Mouse (Mus musculus) intestine, embryonic 14.5 days (tissue): ENCODE measurements around the gene Zfp646. TPM values are rescaled to one million over a fixed set of nuclear protein-coding genes. Genes with fewer than 3 reads are reported as not detected.
A peak's percentile ranks its signal among the peaks of the same experiment; 100 is the strongest.

ENCODE experiments used
- ATAC-seq: fragments of 200-750 bp; cut with Nextera tagmentation; replicated peaks from 2 replicates; pipeline ENCODE4 v1.8.0; 2017; ENCODE audit warnings: low read depth, moderate number of reproducible peaks, moderate TSS enrichment, moderate library complexity; ENCODE audit not compliant: low FRiP score, low TSS enrichment
- DNase-seq: peaks from one replicate; pipeline ENCODE4 v3.0.0-alpha.2; 2018; ENCODE audit warnings: low spot score
- H3K27ac ChIP-seq: fragments of 300-500 bp; sonication (generic); 2 replicates; pipeline ENCODE4 v1.5.1; 2014; ENCODE audit warnings: low read depth, mild to moderate bottlenecking, control low read depth
- H3K27me3 ChIP-seq: fragments of 300-500 bp; sonication (generic); replicated peaks from 2 replicates; pipeline ENCODE4 v1.6.1; 2014; ENCODE audit warnings: low read length, control low read depth; ENCODE audit not compliant: control insufficient read depth, insufficient read depth
- H3K36me3 ChIP-seq: fragments of 300-500 bp; sonication (generic); 2 replicates; pipeline ENCODE4 v1.6.1; 2014; ENCODE audit warnings: low read length, control low read depth; ENCODE audit not compliant: control insufficient read depth, insufficient read depth
- H3K4me1 ChIP-seq: fragments of 300-500 bp; sonication (generic); replicated peaks from 2 replicates; pipeline ENCODE4 v1.6.1; 2014; ENCODE audit warnings: low read length, control low read depth, mixed read lengths; ENCODE audit not compliant: control insufficient read depth, insufficient read depth
- H3K4me2 ChIP-seq: fragments of 300-500 bp; sonication (generic); 2 replicates; pipeline ENCODE4 v1.6.1; 2014; ENCODE audit warnings: low read length
- H3K4me3 ChIP-seq: fragments of 300-500 bp; sonication (generic); 2 replicates; pipeline ENCODE4 v1.5.1; 2014; ENCODE audit warnings: low read depth, low read length, control low read depth, mixed read lengths
- H3K9ac ChIP-seq: fragments of 300-500 bp; sonication (generic); 2 replicates; pipeline ENCODE4 v1.6.1; 2014; ENCODE audit warnings: mild to moderate bottlenecking, low read length
- H3K9me3 ChIP-seq: fragments of 300-500 bp; sonication (generic); 2 replicates; pipeline ENCODE4 v1.6.1; 2016; ENCODE audit warnings: low read length, control low read depth; ENCODE audit not compliant: control insufficient read depth
- WGBS: fragments of 180-500 bp; shearing (Covaris S2); extraction: QIAGEN DNeasy Blood & Tissue Kit; methylation state at CpG from one replicate; pipeline ENCODE4 v1.1.7; 2014; 5-methylcytosine and 5-hydroxymethylcytosine counted together
- polyA plus RNA-seq: library from polyadenylated mRNA; unstranded; fragments of >200 nt; fragmentation: Nextera tagmentation; extraction: Ambion mirVana; gene quantifications from 2 replicates; pipeline ENCODE4 v1.2.1, GENCODE M21; 2014

Zfp646 gene
- polyA plus RNA-seq, 1 experiment from 2014 or later = 15.0 TPM

GRCm38 (mm10) chr7:127899997-127900396 lies 24.0 kb downstream of the Zfp646 start:
- H3K4me1 ChIP-seq = peaks cover 5% of the 10 kb centered on the region
- peak overlapping the region; percentile 1; the same call in 1 of the 2 replicates for H3K4me2 ChIP-seq
- H3K4me3 ChIP-seq = no peak overlapping the region
- WGBS = 33% methylated on average over 7 of the region's 7 CpGs
- no peak for DNase-seq
- H3K36me3 ChIP-seq = peaks cover 2% of the 10 kb centered on the region; the same call in 1 of the 2 replicates
- peak overlapping the region; percentile 60 for H3K27ac ChIP-seq
- H3K9me3 ChIP-seq = no peaks in the 10 kb centered on the region
- H3K27me3 ChIP-seq = no peaks in the 10 kb centered on the region
- 0 out of 2 replicates have a peak, but pooled peaks have one; percentile 3 for ATAC-seq
- no peak overlapping the region for H3K9ac ChIP-seq

DNA sequence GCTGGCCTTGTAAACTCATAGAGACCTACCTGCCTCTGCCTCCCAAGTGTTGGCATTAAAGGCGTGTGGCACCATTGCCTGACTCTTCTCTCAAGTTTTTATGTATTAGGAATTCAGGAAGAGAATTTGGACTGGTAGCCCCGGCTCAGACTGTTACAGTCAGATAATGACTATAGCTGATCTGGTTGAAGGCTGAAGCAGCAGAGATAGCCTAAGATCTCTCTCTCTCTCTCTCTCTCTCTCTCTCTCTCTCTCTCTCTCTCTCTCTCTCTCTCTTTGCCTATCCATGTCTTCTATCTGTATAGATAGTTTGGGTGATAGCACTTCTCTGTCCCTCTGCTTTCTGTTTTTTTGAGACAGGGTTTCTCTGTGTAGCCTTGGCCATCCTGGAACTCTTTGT lies 25.8 kb downstream of the Zfp646 start:
- no peak for DNase-seq
- Histone ChIP-seq H3K36me3 (peaks cover 20% of the 10 kb centered on the region), H3K9me3 (no peaks in the 10 kb centered on the region), H3K27me3 (no peaks in the 10 kb centered on the region), H3K4me1 (peaks cover 7% of the 10 kb centered on the region), H3K4me3 (no peak overlapping the region), H3K9ac (no peak overlapping the region), H3K4me2 (no peak overlapping the region), H3K27ac (no peak overlapping the region)
- 82% methylated on average over 2 of the region's 2 CpGs for WGBS
- ATAC-seq = no peak

- Histone ChIP-seq H3K36me3 (peaks cover 44% of the 10 kb centered on the region), H3K9me3 (no peaks in the 10 kb centered on the region), H3K9ac (peak within 1 kb of the TSS; percentile 92), H3K27me3 (no peaks in the 10 kb centered on the region), H3K4me3 (peak within 1 kb of the TSS; percentile 88), H3K27ac (peak within 1 kb of the TSS; percentile 85), H3K4me2 (peak within 1 kb of the TSS; percentile 88), H3K4me1 (peaks cover 7% of the 10 kb centered on the region)
- DNase-seq (peak; percentile 83), ATAC-seq (peak; percentile 84)
- WGBS = 7% methylated on average over 38 of the region's 38 CpGs
These were observed 28.2 kb downstream of the Zfp646 start, which contains the start of gene Bckdk for GRCm38 (mm10) chr7:127903971-127904796. Bckdk (plus strand) TSS chr7:127904082.

GRCm38 (mm10) chr7:127907939-127908338 lies 31.9 kb downstream of the Zfp646 start:
- H3K27me3 ChIP-seq = no peaks in the 10 kb centered on the region
- H3K9me3 ChIP-seq = no peaks in the 10 kb centered on the region
- H3K27ac ChIP-seq = no peak overlapping the region
- H3K4me2 ChIP-seq = no peak overlapping the region
- DNase-seq (no peak), ATAC-seq (no peak)
- peaks cover 51% of the 10 kb centered on the region for H3K36me3 ChIP-seq
- 96% methylated on average over 12 of the region's 12 CpGs for WGBS
- no peak overlapping the region for H3K4me3 ChIP-seq
- H3K9ac ChIP-seq = no peak overlapping the region
- peaks cover 11% of the 10 kb centered on the region for H3K4me1 ChIP-seq

DNA sequence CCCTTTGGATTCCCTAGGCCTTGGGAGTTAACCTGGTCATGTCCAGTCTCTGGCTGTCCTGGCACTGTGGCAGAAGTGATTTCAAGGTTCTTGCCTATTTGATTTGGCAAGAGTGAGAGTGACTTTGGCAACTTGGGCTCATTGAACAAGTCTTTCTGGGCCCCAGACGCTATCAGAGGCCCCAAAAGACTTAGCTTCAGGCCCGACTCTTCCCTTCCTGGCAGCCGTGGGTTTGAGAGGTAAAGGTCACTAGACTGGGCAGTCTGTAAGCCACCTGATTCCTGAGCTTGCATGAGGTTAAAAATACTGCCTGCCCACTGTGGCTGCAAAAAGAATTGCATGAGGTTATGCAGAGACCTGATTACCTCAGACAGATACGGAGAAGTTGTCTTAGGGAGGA lies 32.6 kb downstream of the Zfp646 start:
- ATAC-seq (no peak), DNase-seq (no peak)
- Histone ChIP-seq H3K27me3 (no peaks in the 10 kb centered on the region), H3K9me3 (no peaks in the 10 kb centered on the region), H3K27ac (no peak overlapping the region), H3K36me3 (peaks cover 51% of the 10 kb centered on the region), H3K9ac (no peak overlapping the region), H3K4me2 (no peak overlapping the region), H3K4me1 (peaks cover 15% of the 10 kb centered on the region), H3K4me3 (no peak overlapping the region)
- WGBS = 86% methylated on average over 4 of the region's 4 CpGs

DNA sequence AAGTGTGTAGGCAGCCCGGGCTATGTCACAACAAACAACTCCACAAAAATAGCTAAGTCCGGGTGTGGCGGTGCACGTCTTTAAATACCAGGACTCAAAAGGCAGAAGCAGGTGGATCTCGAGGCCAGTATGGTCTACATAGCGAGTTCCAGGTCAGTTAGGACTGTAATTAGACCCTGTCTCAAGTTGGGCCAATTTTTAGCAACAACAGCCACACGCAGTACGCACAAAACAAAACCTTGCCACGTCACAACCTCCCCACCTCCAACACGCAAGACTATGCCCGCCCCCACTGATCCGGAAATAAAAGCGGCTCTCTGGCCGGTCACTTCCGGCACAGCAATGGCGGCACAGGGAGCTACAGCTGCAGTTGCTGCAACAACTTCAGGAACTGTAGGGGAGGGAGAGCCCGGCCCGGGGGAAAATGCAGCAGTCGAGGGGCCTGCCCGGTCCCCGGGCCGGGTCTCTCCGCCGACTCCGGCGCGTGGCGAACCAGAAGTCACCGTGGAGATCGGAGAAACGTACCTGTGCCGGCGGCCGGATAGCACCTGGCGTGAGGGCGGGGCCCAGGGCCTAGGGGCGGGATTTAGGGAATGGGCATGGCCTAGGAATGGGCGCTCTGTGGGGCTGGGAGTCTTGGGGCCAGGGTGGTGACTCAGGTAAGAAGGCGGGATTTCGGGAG lies 36.3 kb downstream of the Zfp646 start, which contains the start of gene Kat8:
Kat8 (plus strand) TSS at position 327 of the 682 bp plus-strand sequence.
- Histone ChIP-seq H3K9me3 (no peaks in the 10 kb centered on the region), H3K4me3 (peak within 1 kb of the TSS; percentile 96), H3K4me1 (peaks cover 8% of the 10 kb centered on the region), H3K27me3 (no peaks in the 10 kb centered on the region), H3K4me2 (peak within 1 kb of the TSS; percentile 57), H3K27ac (peak within 1 kb of the TSS; percentile 30), H3K36me3 (peaks cover 50% of the 10 kb centered on the region), H3K9ac (peak within 1 kb of the TSS; percentile 83)
- ATAC-seq (peak; percentile 94), DNase-seq (peak; percentile 97)
- WGBS = 1% methylated on average over 40 of the region's 40 CpGs

DNA sequence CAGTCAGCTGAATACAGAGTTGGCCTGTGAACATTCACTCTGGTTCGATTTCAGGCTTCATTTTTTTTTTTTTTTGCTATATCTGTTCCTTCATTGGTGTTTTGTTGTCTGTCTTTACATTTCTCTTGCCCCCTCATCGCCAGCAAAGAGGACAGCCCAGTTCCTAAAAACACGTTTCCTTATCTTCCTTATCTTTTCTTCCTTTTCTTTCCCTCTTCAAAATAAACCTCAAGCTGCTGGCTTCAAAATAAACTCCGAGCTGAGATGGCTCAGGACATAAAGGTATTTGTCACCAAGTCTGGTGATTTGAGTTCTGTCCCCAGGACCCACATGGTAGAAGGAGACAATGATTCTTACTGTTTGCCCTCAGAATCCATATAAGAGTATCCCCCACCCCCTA lies 36.9 kb downstream of the Zfp646 start:
- Histone ChIP-seq H3K36me3 (peaks cover 48% of the 10 kb centered on the region), H3K4me3 (peak overlapping the region; percentile 96), H3K4me2 (peak overlapping the region; percentile 57), H3K4me1 (peaks cover 8% of the 10 kb centered on the region), H3K9me3 (no peaks in the 10 kb centered on the region), H3K27me3 (no peaks in the 10 kb centered on the region), H3K27ac (peak overlapping the region; percentile 30), H3K9ac (peak overlapping the region; percentile 83)
- ATAC-seq (no peak), DNase-seq (no peak)
- 21% methylated on average over 4 of the region's 4 CpGs for WGBS

GRCm38 (mm10) chr7:127915293-127915692 lies 39.3 kb downstream of the Zfp646 start:
- no peak overlapping the region for H3K4me2 ChIP-seq
- H3K36me3 ChIP-seq = peaks cover 28% of the 10 kb centered on the region
- ATAC-seq (no peak), DNase-seq (no peak)
- no peak overlapping the region for H3K9ac ChIP-seq
- 90% methylated on average over 12 of the region's 12 CpGs for WGBS
- no peaks in the 10 kb centered on the region for H3K9me3 ChIP-seq
- no peaks in the 10 kb centered on the region for H3K27me3 ChIP-seq
- H3K27ac ChIP-seq = no peak overlapping the region
- H3K4me3 ChIP-seq = no peak overlapping the region
- peaks cover 8% of the 10 kb centered on the region for H3K4me1 ChIP-seq
